ENCODE assay signal across 13 mouse cellular contexts in genomic region chr15:96373161-96373560, GRCm38 (mm10).
A peak's percentile ranks its signal among the peaks of the same experiment; 100 is the strongest.
DNase-seq lines count a peak whose midpoint lies in the region; ATAC-seq and TF ChIP-seq lines count a peak whose summit lies in the region.
"Had no signal": no experiment of that assay in that cellular context is flagged by ENCODE, and none has a peak within 500 bp of the region (broad histone marks: within the 10 kb centered on the region; RNA-seq: fewer than 3 reads in every experiment).

No protein-coding gene starts in this region.

- no peak overlapping the region for H3K4me3 ChIP-seq in kidney, postnatal 0 days (replicated peaks; ENCODE audit: low read depth, low read length)
- no peak overlapping the region for H3K4me3 ChIP-seq in kidney, embryonic 14.5 days (ENCODE audit: low read length)
- no peak overlapping the region for H3K4me3 ChIP-seq in liver, embryonic 16.5 days (ENCODE audit: low read depth, low read length)
- H3K4me3 ChIP-seq: left cerebral cortex, adult 2 months; liver, embryonic 15.5 days; midbrain, embryonic 13.5 days; neural tube, embryonic 12.5 days had no signal

- peaks cover 48% of the 10 kb centered on the region for H3K36me3 ChIP-seq in kidney, postnatal 0 days (ENCODE audit: insufficient read depth, low read length)
- H3K36me3 ChIP-seq in kidney, embryonic 14.5 days (ENCODE audit: control insufficient read depth, insufficient read depth, low read length): peaks cover 83% of the 10 kb centered on the region
- peaks cover 50% of the 10 kb centered on the region for H3K36me3 ChIP-seq in liver, embryonic 16.5 days (ENCODE audit: control insufficient read depth, insufficient read depth)

- H3K4me2 ChIP-seq in kidney, postnatal 0 days (ENCODE audit: low read length): no peak overlapping the region
- H3K4me2 ChIP-seq in kidney, embryonic 14.5 days (replicated peaks; ENCODE audit: low read depth, low read length): no peak overlapping the region
- no peak overlapping the region for H3K4me2 ChIP-seq in liver, embryonic 16.5 days (ENCODE audit: low read depth, low read length)
- H3K4me2 ChIP-seq: liver, embryonic 15.5 days; midbrain, embryonic 13.5 days; neural tube, embryonic 12.5 days had no signal

- WGBS in kidney, postnatal 0 days: 93% methylated on average over 5 of the region's 5 CpGs
- WGBS in kidney, embryonic 14.5 days: 87% methylated on average over 5 of the region's 5 CpGs
- 74% methylated on average over 5 of the region's 5 CpGs for WGBS in liver, embryonic 16.5 days (ENCODE audit: insufficient replicate concordance)

- no peaks in the 10 kb centered on the region for H3K9me3 ChIP-seq in kidney, postnatal 0 days (replicated peaks; ENCODE audit: low read length)
- H3K9me3 ChIP-seq in kidney, embryonic 14.5 days (ENCODE audit: control insufficient read depth, low read length): no peaks in the 10 kb centered on the region
- no peaks in the 10 kb centered on the region for H3K9me3 ChIP-seq in liver, embryonic 16.5 days (replicated peaks; ENCODE audit: control insufficient read depth, low read length)
- H3K9me3 ChIP-seq: liver, embryonic 15.5 days; midbrain, embryonic 13.5 days; neural tube, embryonic 12.5 days had no signal

- H3K27me3 ChIP-seq in kidney, postnatal 0 days (ENCODE audit: insufficient read depth, low read length): no peaks in the 10 kb centered on the region
- no peaks in the 10 kb centered on the region for H3K27me3 ChIP-seq in kidney, embryonic 14.5 days (ENCODE audit: control insufficient read depth, insufficient read depth, low read length)
- H3K27me3 ChIP-seq in liver, embryonic 16.5 days (ENCODE audit: control insufficient read depth, insufficient read depth, low read depth, low read length): no peaks in the 10 kb centered on the region
- H3K27me3 ChIP-seq: liver, embryonic 15.5 days; midbrain, embryonic 13.5 days; neural tube, embryonic 12.5 days had no signal

- no peaks in the 10 kb centered on the region for H3K4me1 ChIP-seq in kidney, postnatal 0 days (replicated peaks; ENCODE audit: insufficient read depth, low read length)
- H3K4me1 ChIP-seq in kidney, embryonic 14.5 days (ENCODE audit: control insufficient read depth, insufficient read depth, low read length): no peaks in the 10 kb centered on the region
- no peaks in the 10 kb centered on the region for H3K4me1 ChIP-seq in liver, embryonic 16.5 days (ENCODE audit: control insufficient read depth, low read depth, low read length)
- H3K4me1 ChIP-seq: liver, embryonic 15.5 days; midbrain, embryonic 13.5 days; neural tube, embryonic 12.5 days had no signal

- DNase-seq in kidney, postnatal 0 days (ENCODE audit: low spot score): no peak
- DNase-seq in A20 (ENCODE audit: low read depth, low spot score) (peak; percentile 12), ES-CJ7 (ENCODE audit: low read depth, low spot score) (peak; percentile 19)
- no peak for DNase-seq in cerebellum, postnatal 4 days (ENCODE audit: low spot score in 2 of 2)
- DNase-seq in right cerebral cortex, postnatal 4 days: no peak
- DNase-seq: adrenal gland, adult 2 months; retina, postnatal 1 day had no signal

- peak; percentile 11; the same call in 1 of the 2 replicates for TF ChIP-seq CTCF in kidney, postnatal 0 days (IDR thresholded peaks at IDR 0.05; ENCODE audit: low read depth)

- H3K9ac ChIP-seq in kidney, postnatal 0 days (ENCODE audit: low read depth, low read length): no peak overlapping the region
- no peak overlapping the region for H3K9ac ChIP-seq in kidney, embryonic 14.5 days (ENCODE audit: low read depth, low read length)
- no peak overlapping the region for H3K9ac ChIP-seq in liver, embryonic 16.5 days (ENCODE audit: low read depth, low read length)
- H3K9ac ChIP-seq: liver, embryonic 15.5 days; midbrain, embryonic 13.5 days; neural tube, embryonic 12.5 days had no signal

- no peak for ATAC-seq in kidney, postnatal 0 days (replicated peaks; ENCODE audit: low FRiP score, low read depth)
- no peak for ATAC-seq in kidney, embryonic 14.5 days (ENCODE audit: low FRiP score, low TSS enrichment)
- 0 out of 2 replicates have a peak, but pooled peaks have one; percentile 45 for ATAC-seq in liver, embryonic 16.5 days (ENCODE audit: low read depth)
- ATAC-seq: midbrain, embryonic 13.5 days had no signal

- no peak overlapping the region for H3K27ac ChIP-seq in kidney, postnatal 0 days
- H3K27ac ChIP-seq in kidney, embryonic 14.5 days (ENCODE audit: low read depth, low read length): no peak overlapping the region
- H3K27ac ChIP-seq in liver, embryonic 16.5 days (ENCODE audit: low read length): no peak overlapping the region
- H3K27ac ChIP-seq: left cerebral cortex, adult 2 months; liver, embryonic 15.5 days; midbrain, embryonic 13.5 days; neural tube, embryonic 12.5 days had no signal

Comparison
In these comparisons a context has a peak if more than half of its experiments do, and no peak if none do; other contexts are left out.
1. DNase-seq: peak in A20 (single experiment) and ES-CJ7 (single experiment); none in kidney, postnatal 0 days (single experiment), cerebellum, postnatal 4 days (0 of 2) and right cerebral cortex, postnatal 4 days (single experiment).